Mouse (Mus musculus): ENCODE measurements around the gene Shq1.

DNA sequence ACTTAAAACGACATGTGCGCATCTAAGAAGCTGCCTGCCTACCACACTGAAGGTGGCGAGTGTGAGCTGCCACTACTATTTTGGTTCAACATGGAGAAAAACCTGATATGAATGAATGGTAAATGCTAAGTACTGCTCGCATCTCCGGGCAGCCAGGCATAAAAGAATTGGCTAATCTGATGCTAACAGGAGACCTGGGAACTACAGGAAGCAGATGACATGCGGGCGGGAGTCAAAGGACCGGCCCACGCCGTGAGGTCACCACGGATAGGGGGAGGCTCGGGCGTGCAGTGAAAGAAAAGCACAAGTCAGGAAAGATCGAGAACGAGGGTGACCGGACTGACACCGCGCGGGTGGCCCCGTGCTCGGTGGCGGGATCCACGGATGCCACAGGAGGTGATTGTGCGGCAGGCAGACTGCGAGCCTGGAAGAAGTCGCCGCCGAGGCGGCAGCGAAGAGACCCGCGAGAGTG lies 551 bp downstream of the Shq1 start:
- TF ChIP-seq GATA1 (IDR thresholded peaks at IDR 0.05; ENCODE audit: low read length), result peak; percentile 43; the same call in 1 of the 2 replicates
- peak; percentile 27; the same call in 1 of the 3 replicates for TF ChIP-seq TAL1 (IDR thresholded peaks at IDR 0.05; ENCODE audit: low read length)

Data from erythroblast, embryonic 14.5 days (primary cell).